Mouse (Mus musculus): ENCODE data around the gene Prcd.
A peak's percentile ranks its signal among the peaks of the same experiment; 100 is the strongest.
"Not testable (repeated sequence)": the region's sequence is repeated elsewhere in the genome, so short reads cannot be mapped to it uniquely, and the experiment has no call there.

Gene Prcd

DNA sequence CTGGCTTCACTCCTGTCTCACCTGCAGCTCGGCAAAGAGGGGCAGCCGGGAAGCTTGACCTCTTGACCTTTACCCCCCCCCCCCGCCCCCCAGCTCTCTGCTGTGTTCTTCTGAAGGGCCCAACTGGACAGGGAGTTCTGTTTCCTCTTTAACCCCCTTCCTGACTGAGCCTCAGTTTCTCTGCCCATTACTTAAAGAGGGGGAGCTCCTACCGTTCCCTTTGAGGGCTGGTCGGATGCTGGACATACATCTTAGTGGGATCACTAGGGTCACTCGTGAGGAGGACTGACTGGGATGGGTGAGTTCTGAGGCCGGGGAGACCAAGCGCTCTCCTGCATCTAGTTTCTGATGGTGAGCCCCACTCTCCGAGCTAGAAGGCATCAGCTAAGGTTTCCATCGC lies at the start of gene Prcd:
Prcd (plus strand) TSS at position 301 of the 400 bp plus-strand sequence.
- DNase-seq (ENCODE audit: extremely low read depth, low read depth, low spot score): no peak

- DNase-seq (ENCODE audit: extremely low read depth, low read depth, low spot score): no peak
Observed at GRCm38 (mm10) chr11:116604097-116604496, 49.2 kb upstream of the Prcd start.

DNA sequence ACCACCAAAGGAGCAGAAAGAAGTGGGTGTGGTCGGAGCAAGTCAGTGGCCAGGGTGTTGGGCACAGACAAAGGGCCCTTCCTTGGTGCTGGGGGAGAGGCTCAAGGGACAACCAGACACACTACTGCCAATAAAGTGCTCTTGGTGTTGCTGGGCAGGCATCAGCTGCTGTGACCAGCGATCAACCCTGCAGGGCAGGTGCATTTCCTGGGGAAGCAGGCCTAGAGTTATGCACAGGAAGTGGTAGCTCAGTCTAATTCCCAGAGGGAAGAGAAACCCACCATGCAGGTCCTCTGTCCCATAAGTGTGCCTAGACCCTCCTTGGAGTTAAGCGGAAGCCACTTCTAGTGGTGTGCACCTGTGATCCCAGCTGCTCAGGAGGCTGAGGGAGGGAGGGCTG lies 45.6 kb upstream of the Prcd start:
- DNase-seq (ENCODE audit: extremely low read depth, low read depth, low spot score): no peak

- DNase-seq (ENCODE audit: extremely low read depth, low read depth, low spot score): no peak
Observed at GRCm38 (mm10) chr11:116609965-116610630, 43.2 kb upstream of the Prcd start.

DNA sequence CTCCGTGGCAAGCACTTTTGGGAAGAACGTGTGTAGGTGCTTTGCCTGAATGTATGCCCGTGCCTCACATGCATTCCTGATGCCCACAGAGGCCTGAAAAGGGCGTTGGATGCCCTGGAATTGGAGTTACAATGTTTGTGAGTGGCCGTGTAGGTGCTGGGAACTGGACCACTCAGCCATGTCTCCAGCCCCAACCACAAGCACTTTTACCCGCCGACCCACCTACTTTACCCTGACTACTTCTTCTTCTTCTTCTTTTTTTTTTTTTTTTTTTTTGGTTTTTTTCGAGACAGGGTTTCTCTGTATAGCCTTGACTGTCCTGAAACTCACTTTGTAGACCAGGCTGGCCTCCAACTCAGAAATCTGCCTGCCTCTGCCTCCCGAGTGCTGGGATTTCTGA lies 42.2 kb upstream of the Prcd start:
- not testable (repeated sequence) for DNase-seq (ENCODE audit: extremely low read depth, low read depth, low spot score)

DNA sequence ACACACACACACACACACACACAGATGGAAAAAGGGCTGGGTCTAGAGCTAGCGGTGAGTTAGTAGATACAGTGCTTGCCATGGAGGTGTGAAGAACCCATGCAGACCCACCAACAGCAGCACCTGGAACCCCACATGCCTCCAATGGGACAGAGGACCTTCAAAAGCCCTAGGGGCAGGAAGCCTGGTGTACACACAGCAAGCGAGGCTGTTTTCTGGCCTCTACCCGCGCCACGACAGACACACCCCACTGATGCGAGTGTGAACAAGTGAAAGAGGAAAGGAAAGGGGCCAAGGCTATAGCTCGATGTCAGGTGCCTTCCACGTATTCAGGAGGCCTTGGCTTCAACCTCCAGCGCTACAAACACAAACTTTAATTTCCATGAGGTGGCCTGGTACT lies 41.5 kb upstream of the Prcd start:
- no peak for DNase-seq (ENCODE audit: extremely low read depth, low read depth, low spot score)

GRCm38 (mm10) chr11:116612554-116612953 lies 40.8 kb upstream of the Prcd start:
- DNase-seq (ENCODE audit: extremely low read depth, low read depth, low spot score): no peak

- no peak for DNase-seq (ENCODE audit: extremely low read depth, low read depth, low spot score)
Observed at GRCm38 (mm10) chr11:116613234-116613633, 40.1 kb upstream of the Prcd start.

- no peak for DNase-seq (ENCODE audit: extremely low read depth, low read depth, low spot score)
Observed at GRCm38 (mm10) chr11:116615735-116616437, 37.4 kb upstream of the Prcd start.

- no peak for DNase-seq (ENCODE audit: extremely low read depth, low read depth, low spot score)
Observed at GRCm38 (mm10) chr11:116616438-116617118, 36.8 kb upstream of the Prcd start.

DNA sequence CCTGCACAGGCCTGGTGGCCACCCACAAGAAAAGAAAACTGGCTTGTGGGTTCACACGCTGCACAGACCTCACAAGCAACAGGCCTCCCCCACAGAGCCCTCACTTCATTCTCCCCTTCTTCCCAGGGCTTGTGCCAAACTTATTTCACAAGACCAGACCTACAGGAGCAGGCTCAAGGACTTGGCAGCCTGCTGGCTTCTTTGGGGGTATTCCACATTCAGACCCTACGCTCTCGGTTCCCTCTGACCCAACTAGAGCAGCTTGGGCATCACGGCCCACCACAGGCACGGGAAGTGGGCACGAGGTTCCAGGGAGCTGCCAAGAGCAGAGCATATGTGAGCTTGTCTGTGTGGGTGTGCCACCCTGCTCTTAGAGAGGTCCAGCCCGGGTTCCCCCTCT lies 35.7 kb upstream of the Prcd start:
- no peak for DNase-seq (ENCODE audit: extremely low read depth, low read depth, low spot score)

- DNase-seq (ENCODE audit: extremely low read depth, low read depth, low spot score): no peak
Observed at GRCm38 (mm10) chr11:116618666-116619065, 34.7 kb upstream of the Prcd start.

DNA sequence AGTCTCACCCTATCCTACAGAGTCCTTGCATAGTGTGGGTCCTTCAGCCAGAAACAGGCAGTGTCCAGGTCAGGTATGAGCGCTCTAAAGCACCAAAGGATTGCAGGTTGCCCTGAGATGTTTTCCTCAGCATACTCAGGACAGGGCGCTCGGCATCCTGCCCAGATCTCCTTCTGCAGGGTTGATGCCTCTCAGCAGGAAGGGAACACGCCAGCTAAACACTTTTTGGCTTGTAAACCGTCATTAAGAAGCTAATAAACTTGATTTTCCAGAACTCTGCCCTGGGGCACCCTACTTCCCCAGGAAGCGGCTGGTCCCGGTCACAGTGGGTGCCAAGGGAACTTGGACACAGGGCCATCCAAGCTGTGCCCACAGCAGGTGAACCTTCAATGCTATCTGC lies 34.2 kb upstream of the Prcd start:
- DNase-seq (ENCODE audit: extremely low read depth, low read depth, low spot score): no peak

DNA sequence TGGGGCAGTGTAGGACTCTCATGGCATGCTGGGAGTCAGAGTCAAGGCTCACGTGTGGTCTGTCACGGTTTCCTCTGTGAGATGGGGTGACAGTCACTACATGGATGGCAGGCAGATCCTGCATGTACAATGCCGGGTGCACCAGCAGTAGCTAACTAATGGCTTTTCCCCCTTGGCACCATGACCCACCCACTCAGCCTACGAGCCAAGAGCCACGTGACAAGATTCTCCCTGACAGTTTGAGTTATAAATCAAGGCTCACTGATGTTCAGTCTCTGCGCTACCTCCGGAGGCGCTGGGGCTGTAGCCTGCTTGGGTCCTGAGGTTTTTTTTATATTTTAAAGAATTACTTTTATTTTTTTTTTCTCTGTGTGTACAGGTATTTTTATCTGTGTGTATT lies 33.8 kb upstream of the Prcd start:
- DNase-seq (ENCODE audit: extremely low read depth, low read depth, low spot score): no peak

DNA sequence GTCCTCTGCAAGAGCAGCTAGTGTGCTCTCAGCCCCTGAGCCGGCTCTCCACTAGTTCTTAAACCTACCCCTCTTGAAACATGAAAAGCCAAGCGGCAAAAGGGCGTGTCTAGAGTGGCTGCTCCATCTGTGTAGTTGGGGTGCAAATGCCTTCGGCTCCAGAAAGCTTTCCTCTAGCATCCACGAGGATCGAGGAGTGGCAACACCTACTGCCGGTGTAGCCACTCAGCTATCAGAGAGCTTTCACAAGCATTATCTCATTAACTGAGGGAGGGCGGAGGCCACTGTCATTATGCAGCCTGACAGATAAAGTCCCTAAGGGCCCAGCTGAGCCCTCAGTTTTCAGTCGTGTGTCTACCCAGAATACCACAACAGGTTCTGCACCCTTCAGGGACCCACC lies 33.3 kb upstream of the Prcd start:
- no peak for DNase-seq (ENCODE audit: extremely low read depth, low read depth, low spot score)

DNA sequence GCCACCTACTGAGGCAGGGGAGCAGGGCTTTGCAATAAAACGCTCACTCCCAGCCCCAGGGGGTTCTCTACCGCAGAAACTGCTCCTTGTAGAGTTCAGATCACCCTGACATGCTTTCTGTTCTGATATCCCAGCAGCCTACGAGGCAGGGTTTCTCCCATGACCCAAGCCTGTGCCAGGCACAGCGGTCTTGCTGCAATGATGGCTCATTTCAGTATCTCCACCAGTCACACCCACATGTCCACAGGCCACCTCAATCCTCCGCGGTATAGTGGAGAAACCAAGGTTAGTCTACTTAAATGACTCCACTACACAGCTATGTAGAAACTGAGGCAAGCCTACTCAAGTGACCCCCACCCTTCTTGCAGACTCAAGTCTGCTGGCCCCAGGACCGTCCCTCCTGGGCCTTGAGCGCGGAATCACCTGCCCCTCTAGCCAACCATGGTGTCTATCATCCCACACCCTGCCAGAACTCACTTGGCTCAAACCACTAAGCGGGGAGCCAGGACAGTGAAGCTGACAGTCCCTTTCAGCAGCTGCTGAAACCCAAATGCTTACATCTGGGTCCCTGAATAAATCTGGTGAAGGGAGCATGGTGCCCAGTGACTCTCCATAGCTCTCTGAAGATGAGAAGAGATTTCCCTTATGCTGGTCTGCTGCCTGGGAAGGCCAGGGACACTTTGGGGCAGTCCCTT lies 32.6 kb upstream of the Prcd start:
- DNase-seq (ENCODE audit: extremely low read depth, low read depth, low spot score): no peak

DNA sequence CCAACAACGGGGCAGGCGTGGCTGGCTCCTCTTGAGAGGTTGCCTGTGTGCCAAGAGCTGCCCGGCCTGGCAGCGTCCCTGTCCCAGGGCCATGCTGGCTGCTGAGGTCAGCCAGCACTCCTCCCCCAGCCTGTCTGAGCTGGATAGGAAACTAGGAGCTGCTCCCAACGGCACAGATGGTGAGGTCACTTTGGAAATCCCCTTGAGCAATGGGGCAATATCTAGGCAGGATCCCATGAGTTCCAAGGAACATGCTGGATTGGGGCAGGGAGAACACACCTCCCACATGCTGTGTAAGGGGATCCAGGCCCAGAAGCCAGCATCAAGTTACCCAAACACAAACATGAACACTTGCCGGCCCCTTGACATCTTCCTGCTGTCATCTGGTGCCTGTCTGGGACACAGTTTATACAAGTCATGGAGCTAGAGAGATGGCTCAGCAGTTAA lies 32.1 kb upstream of the Prcd start:
- peak; percentile 92 for DNase-seq (ENCODE audit: extremely low read depth, low read depth, low spot score)

GRCm38 (mm10) chr11:116623281-116624124 lies 29.8 kb upstream of the Prcd start:
- no peak for DNase-seq (ENCODE audit: extremely low read depth, low read depth, low spot score)

DNA sequence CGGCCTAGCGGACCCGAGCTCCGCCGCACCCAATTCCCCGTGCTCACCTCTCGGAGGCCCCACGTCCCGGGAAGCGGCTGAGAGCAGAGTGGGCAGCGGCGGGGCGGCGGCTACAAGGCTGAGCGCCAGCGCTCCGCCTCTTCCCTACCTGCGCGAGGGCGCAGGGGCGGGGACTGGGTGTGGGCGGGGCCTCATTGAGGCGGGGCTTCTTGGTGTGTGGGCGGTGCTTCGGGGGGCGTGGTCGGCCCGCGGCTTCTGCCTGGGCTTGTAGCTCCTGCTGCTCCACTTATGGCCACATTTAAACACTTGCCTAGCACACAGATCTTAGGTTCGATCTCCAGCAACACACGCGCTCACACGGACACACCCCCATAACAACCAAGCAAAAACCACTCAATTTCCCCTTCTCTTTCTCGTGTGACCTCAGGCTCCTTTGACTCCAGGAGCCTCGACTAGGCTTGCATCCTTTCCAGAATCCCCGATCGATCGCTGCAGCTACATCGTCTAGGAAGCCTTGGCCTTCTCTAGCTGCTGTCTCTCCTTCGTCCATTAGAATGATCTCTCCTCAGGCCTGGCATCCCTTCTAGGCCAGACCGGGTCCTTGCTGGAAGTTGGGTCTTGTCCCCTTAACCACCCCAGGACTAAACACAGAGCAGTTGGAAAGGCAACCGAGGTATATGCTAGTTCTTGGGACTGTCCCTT lies 29.1 kb upstream of the Prcd start:
- DNase-seq (ENCODE audit: extremely low read depth, low read depth, low spot score): no peak

All from fat pad, adult 2 months (tissue).